Mouse (Mus musculus): Measurements from ENCODE around the gene Pik3cg.
"Not testable (repeated sequence)": the region's sequence is repeated elsewhere in the genome, so short reads cannot be mapped to it uniquely, and the experiment has no call there.

Pik3cg gene

GRCm38 (mm10) chr12:32207948-32208891 lies at the start of gene Pik3cg:
Pik3cg (minus strand) TSS chr12:32208659.
- peak; percentile 16 for DNase-seq

GRCm38 (mm10) chr12:32248483-32248882 lies 40.0 kb upstream of the Pik3cg start:
- DNase-seq: no peak

GRCm38 (mm10) chr12:32245566-32246233 lies 37.2 kb upstream of the Pik3cg start:
- no peak for DNase-seq

- no peak for DNase-seq
Observed at GRCm38 (mm10) chr12:32243586-32243985, 35.1 kb upstream of the Pik3cg start.

GRCm38 (mm10) chr12:32239134-32239533 lies 30.7 kb upstream of the Pik3cg start:
- not testable (repeated sequence) for DNase-seq

GRCm38 (mm10) chr12:32238433-32238832 lies 30.0 kb upstream of the Pik3cg start:
- peak; percentile 37 for DNase-seq

GRCm38 (mm10) chr12:32237839-32238238 lies 29.4 kb upstream of the Pik3cg start:
- DNase-seq: no peak

- DNase-seq: no peak
Observed at GRCm38 (mm10) chr12:32237139-32237538, 28.7 kb upstream of the Pik3cg start.

- no peak for DNase-seq
Observed at GRCm38 (mm10) chr12:32236450-32236849, 28.0 kb upstream of the Pik3cg start.

GRCm38 (mm10) chr12:32233871-32234270 lies 25.4 kb upstream of the Pik3cg start:
- DNase-seq: no peak

GRCm38 (mm10) chr12:32231398-32231797 lies 22.9 kb upstream of the Pik3cg start:
- no peak for DNase-seq

- no peak for DNase-seq
Observed at GRCm38 (mm10) chr12:32223629-32224028, 15.2 kb upstream of the Pik3cg start.

- DNase-seq: no peak
Observed at GRCm38 (mm10) chr12:32222758-32223385, 14.4 kb upstream of the Pik3cg start.

- DNase-seq: no peak
Observed at GRCm38 (mm10) chr12:32220387-32220786, 11.9 kb upstream of the Pik3cg start.

GRCm38 (mm10) chr12:32215143-32215542 lies 6.7 kb upstream of the Pik3cg start:
- no peak for DNase-seq

- DNase-seq: no peak
Observed at GRCm38 (mm10) chr12:32212702-32213101, 4.2 kb upstream of the Pik3cg start.

- DNase-seq: no peak
Observed at GRCm38 (mm10) chr12:32212156-32212555, 3.7 kb upstream of the Pik3cg start.

- DNase-seq: no peak
Observed at GRCm38 (mm10) chr12:32211257-32211656, 2.8 kb upstream of the Pik3cg start.

GRCm38 (mm10) chr12:32208951-32209350 lies 492 bp upstream of the Pik3cg start:
- no peak for DNase-seq

- no peak for DNase-seq
Observed at GRCm38 (mm10) chr12:32207141-32207540, 1.3 kb downstream of the Pik3cg start.

- DNase-seq: no peak
Observed at GRCm38 (mm10) chr12:32203695-32204094, 4.8 kb downstream of the Pik3cg start.

- no peak for DNase-seq
Observed at GRCm38 (mm10) chr12:32202583-32202982, 5.9 kb downstream of the Pik3cg start.

- DNase-seq: no peak
Observed at GRCm38 (mm10) chr12:32201932-32202331, 6.5 kb downstream of the Pik3cg start.
